Mouse (Mus musculus): Measurements from ENCODE around the gene Etnk2.

The Etnk2 gene

GRCm38 (mm10) chr1:133417113-133417512 is 53.7 kb downstream of the Etnk2 start:
- no peak for DNase-seq (ENCODE audit: low read depth)

- DNase-seq (ENCODE audit: low read depth) = no peak
Observed at GRCm38 (mm10) chr1:133417539-133417938, 54.2 kb downstream of the Etnk2 start.

GRCm38 (mm10) chr1:133418164-133418800 is 54.9 kb downstream of the Etnk2 start:
- DNase-seq (ENCODE audit: low read depth) = no peak

- no peak for DNase-seq (ENCODE audit: low read depth)
Observed at GRCm38 (mm10) chr1:133419178-133419834, 55.9 kb downstream of the Etnk2 start.

- DNase-seq (ENCODE audit: low read depth) = no peak
Observed at GRCm38 (mm10) chr1:133420491-133420890, 57.1 kb downstream of the Etnk2 start.

GRCm38 (mm10) chr1:133421061-133421460 is 57.7 kb downstream of the Etnk2 start:
- no peak for DNase-seq (ENCODE audit: low read depth)

- DNase-seq (ENCODE audit: low read depth) = no peak
Observed at GRCm38 (mm10) chr1:133421975-133422570, 58.7 kb downstream of the Etnk2 start.

GRCm38 (mm10) chr1:133422615-133423161 is 59.3 kb downstream of the Etnk2 start:
- DNase-seq (ENCODE audit: low read depth) = no peak

GRCm38 (mm10) chr1:133423166-133423542 is 59.8 kb downstream of the Etnk2 start:
- no peak for DNase-seq (ENCODE audit: low read depth)

GRCm38 (mm10) chr1:133423543-133424480 is 60.4 kb downstream of the Etnk2 start, which contains the start of gene Sox13:
Sox13 (minus strand) TSS chr1:133424377.
- no peak for DNase-seq (ENCODE audit: low read depth)

GRCm38 (mm10) chr1:133424547-133425140 is 61.3 kb downstream of the Etnk2 start:
- DNase-seq (ENCODE audit: low read depth) = no peak
